8 mouse cellular contexts compared by ENCODE assay signal in genomic region chr4:33292409-33293370, GRCm38 (mm10). TPM values are rescaled to one million over a fixed set of nuclear protein-coding genes. Genes with fewer than 3 reads are reported as not detected.
DNase-seq lines count a peak whose midpoint lies in the region; ATAC-seq and TF ChIP-seq lines count a peak whose summit lies in the region.

No protein-coding gene starts in this region.

- no peaks in the 10 kb centered on the region for H3K36me3 ChIP-seq in G1E (replicated peaks)
- H3K36me3 ChIP-seq in forebrain, embryonic 14.5 days (ENCODE audit: control insufficient read depth, insufficient read depth, low read length) = no peaks in the 10 kb centered on the region

- DNase-seq in G1E (ENCODE audit: low spot score) = peak; percentile 35
- peak; percentile 54 for DNase-seq in c-Kit-negative CD71-positive TER-119-positive erythroid progenitor cells, embryonic 14.5 days (ENCODE audit: low read depth, low spot score)
- DNase-seq in forebrain, embryonic 14.5 days (ENCODE audit: low spot score) = peak; percentile 89
- DNase-seq in heart, postnatal 4 days = peak; percentile 89
- DNase-seq in layer of hippocampus, postnatal 14 days (ENCODE audit: low spot score in 2 of 2) = peak; percentile 50 to 68
- peak; percentile 78 for DNase-seq in lung, postnatal 36 days
- DNase-seq in right cerebral cortex, postnatal 10 days (ENCODE audit: low spot score in 2 of 2) = peak; percentile 58 to 83
- peak; percentile 82 for DNase-seq in urinary bladder, postnatal 25 days (ENCODE audit: low spot score)

- H3K9ac ChIP-seq in forebrain, embryonic 14.5 days (ENCODE audit: low read length) = no peak overlapping the region

- H3K4me2 ChIP-seq in forebrain, embryonic 14.5 days (ENCODE audit: low read length) = no peak overlapping the region

- TF ChIP-seq CTCF in G1E (IDR thresholded peaks at IDR 0.05; ENCODE audit: low read depth, low read length) = peak; percentile 42

- no peak for ATAC-seq in G1E (ENCODE audit: extremely low read depth, insufficient number of reproducible peaks, low FRiP score, poor library complexity, severe bottlenecking)
- ATAC-seq in forebrain, embryonic 14.5 days = peak; percentile 60; the same call in 1 of the 2 replicates

- no peak overlapping the region for H3K27ac ChIP-seq in forebrain, embryonic 14.5 days (ENCODE audit: low read depth, low read length)

- no peak overlapping the region for H3K4me3 ChIP-seq in G1E (ENCODE audit: low read depth, low read length)
- H3K4me3 ChIP-seq in forebrain, embryonic 14.5 days (ENCODE audit: low read depth, low read length) = no peak overlapping the region

- 24% methylated on average over 16 of the region's 16 CpGs for WGBS in forebrain, embryonic 14.5 days

- H3K9me3 ChIP-seq in G1E (replicated peaks) = no peaks in the 10 kb centered on the region
- no peaks in the 10 kb centered on the region for H3K9me3 ChIP-seq in forebrain, embryonic 14.5 days (replicated peaks; ENCODE audit: control insufficient read depth, low read length)

- 0 out of 2 replicates have a peak, but pooled peaks cover 3% of the 10 kb centered on the region for H3K27me3 ChIP-seq in G1E (ENCODE audit: insufficient read depth, low read length)
- no peaks in the 10 kb centered on the region for H3K27me3 ChIP-seq in forebrain, embryonic 14.5 days (replicated peaks; ENCODE audit: control insufficient read depth, insufficient read depth, low read length)

- no peaks in the 10 kb centered on the region; the same call in 1 of the 2 replicates for H3K4me1 ChIP-seq in G1E (ENCODE audit: insufficient read depth, low read depth, low read length)
- no peaks in the 10 kb centered on the region for H3K4me1 ChIP-seq in forebrain, embryonic 14.5 days (ENCODE audit: control insufficient read depth, insufficient read depth, low read length)

RNA-seq across cellular contexts. Expression of gene Pnrc1, which starts 2.7 kb away (rescaled TPM):
- 160 and 191 TPM in 2 replicates for total RNA-seq in G1E (2014; fragmentation: Nextera tagmentation)
- total RNA-seq in G1E (2017) = 77.3 and 97.7 TPM in 2 replicates
- 93.8 and 111 TPM in 2 replicates for polyA plus RNA-seq in G1E (2012)
- polyA plus RNA-seq in forebrain, embryonic 14.5 days (2014; fragmentation: Nextera tagmentation; extraction: Ambion mirVana) = 96.1 and 99.0 TPM in 2 replicates
- 100 to 1,000 TPM; 103 to 110 TPM for total RNA-seq in heart, postnatal 4 days (2021)
- total RNA-seq in layer of hippocampus, postnatal 14 days (2021) = 100 to 1,000 TPM in 1 of 2 experiments, 10 to 100 TPM in 1; 97.2 to 109 TPM

RNA-seq across cellular contexts. Expression of gene Rngtt, which starts 17.4 kb away (rescaled TPM):
- 33.1 and 35.7 TPM in 2 replicates for total RNA-seq in G1E (2014; fragmentation: Nextera tagmentation)
- total RNA-seq in G1E (2017) = 35.7 and 46.2 TPM in 2 replicates
- polyA plus RNA-seq in G1E (2012) = 4.4 and 5.6 TPM in 2 replicates
- 21.0 and 27.9 TPM in 2 replicates for polyA plus RNA-seq in forebrain, embryonic 14.5 days (2014; fragmentation: Nextera tagmentation; extraction: Ambion mirVana)
- 10 to 100 TPM; 16.7 to 16.9 TPM for total RNA-seq in heart, postnatal 4 days (2021)
- 10 to 100 TPM; 20.9 to 23.3 TPM for total RNA-seq in layer of hippocampus, postnatal 14 days (2021)

Comparison
In these comparisons a context has a peak if more than half of its experiments do, and no peak if none do; other contexts are left out.
1. DNase-seq: peak in every context shown above with its lines; median percentile 89 in forebrain, embryonic 14.5 days; 89 in heart, postnatal 4 days; 82 in urinary bladder, postnatal 25 days; 78 in lung, postnatal 36 days; 70 in right cerebral cortex, postnatal 10 days; 59 in layer of hippocampus, postnatal 14 days; 54 in c-Kit-negative CD71-positive TER-119-positive erythroid progenitor cells, embryonic 14.5 days; 35 in G1E.